11 mouse cellular contexts compared by ENCODE assay signal in the genomic region with DNA sequence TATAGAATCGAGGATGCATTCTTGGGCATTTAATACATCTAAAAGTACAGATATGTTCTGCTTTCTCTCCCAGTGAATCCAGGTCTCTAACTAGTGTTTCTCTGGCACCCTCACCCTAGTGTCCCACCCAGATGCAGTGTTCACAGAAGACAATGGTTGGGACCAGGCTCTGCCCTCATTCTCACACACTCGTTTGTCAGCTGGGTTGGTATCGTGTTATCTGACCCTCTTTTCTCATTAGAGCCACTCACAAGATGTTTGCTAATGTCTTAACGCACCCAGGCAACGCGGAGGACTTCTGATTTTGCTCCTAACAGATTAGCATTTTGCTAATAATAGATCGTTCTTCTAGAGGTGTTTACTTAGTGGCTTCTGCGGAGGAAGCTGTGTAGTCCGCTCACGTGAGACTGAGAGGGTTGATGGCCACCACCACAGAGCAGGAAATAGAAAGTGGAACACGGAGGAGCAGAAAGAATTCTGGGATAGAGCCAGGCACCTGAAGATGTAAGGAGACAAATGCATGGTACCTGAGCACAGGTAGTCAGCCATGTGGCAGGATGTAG. TPM values are rescaled to one million over a fixed set of nuclear protein-coding genes. Genes with fewer than 3 reads are reported as not detected.
DNase-seq lines count a peak whose midpoint lies in the region; ATAC-seq and TF ChIP-seq lines count a peak whose summit lies in the region.
"Had no signal": no experiment of that assay in that cellular context is flagged by ENCODE, and none has a peak within 500 bp of the region (broad histone marks: within the 10 kb centered on the region; RNA-seq: fewer than 3 reads in every experiment).

No protein-coding gene starts in this region.

- peak; percentile 44 to 65 for DNase-seq in lung, adult 18-20 months
- no peak for DNase-seq in lung, postnatal 14 days
- DNase-seq in liver, embryonic 14.5 days (ENCODE audit: low read depth in 3 of 3, low spot score in 3 of 3) = no peak
- peak; percentile 30 to 65 for DNase-seq in natural killer cell, adult 2 months (ENCODE audit: low spot score in 2 of 2)
- no peak for DNase-seq in forebrain, embryonic 14.5 days (ENCODE audit: low spot score)
- no peak for DNase-seq in left cerebral cortex, postnatal 10 days (ENCODE audit: extremely low spot score in 1 of 2, low spot score in 2 of 2)
- DNase-seq in layer of hippocampus, adult 8-10 months (ENCODE audit: low spot score in 2 of 2) = no peak
- DNase-seq: adrenal gland, postnatal 25 days had no signal

- no peaks in the 10 kb centered on the region for H3K36me3 ChIP-seq in liver, embryonic 14.5 days (replicated peaks; ENCODE audit: control insufficient read depth, insufficient read depth, low read depth)
- no peaks in the 10 kb centered on the region for H3K36me3 ChIP-seq in forebrain, embryonic 14.5 days (ENCODE audit: control insufficient read depth, insufficient read depth, low read length)
- H3K36me3 ChIP-seq: midbrain, embryonic 12.5 days had no signal

- H3K4me3 ChIP-seq in liver, embryonic 14.5 days (ENCODE audit: insufficient read depth in 1 of 2, low read depth in 2 of 2, low read length in 2 of 2) = no peak overlapping the region
- H3K4me3 ChIP-seq in forebrain, embryonic 14.5 days (ENCODE audit: low read depth, low read length) = no peak overlapping the region
- H3K4me3 ChIP-seq: midbrain, embryonic 12.5 days had no signal

- H3K9me3 ChIP-seq in liver, embryonic 14.5 days (ENCODE audit: control insufficient read depth, low read length) = no peaks in the 10 kb centered on the region
- H3K9me3 ChIP-seq in forebrain, embryonic 14.5 days (replicated peaks; ENCODE audit: control insufficient read depth, low read length) = no peaks in the 10 kb centered on the region
- H3K9me3 ChIP-seq: midbrain, embryonic 12.5 days had no signal

- H3K4me2 ChIP-seq in liver, embryonic 14.5 days (ENCODE audit: low read depth) = peak overlapping the region; percentile 28
- no peak overlapping the region for H3K4me2 ChIP-seq in forebrain, embryonic 14.5 days (ENCODE audit: low read length)
- H3K4me2 ChIP-seq: midbrain, embryonic 12.5 days had no signal

- peaks cover 0 to 11% of the 10 kb centered on the region in 2 experiments; a peak in 2 of 4 replicates for H3K4me1 ChIP-seq in liver, embryonic 14.5 days (replicated peaks; ENCODE audit: control insufficient read depth in 2 of 2, insufficient read depth in 2 of 2, low read length in 1 of 2)
- H3K4me1 ChIP-seq in forebrain, embryonic 14.5 days (ENCODE audit: control insufficient read depth, insufficient read depth, low read length) = no peaks in the 10 kb centered on the region

- intact Hi-C loops in left cerebral cortex, postnatal 10 days (cut with DNase I) = no loop called here

- no peaks in the 10 kb centered on the region for H3K27me3 ChIP-seq in liver, embryonic 14.5 days (ENCODE audit: control insufficient read depth, insufficient read depth, low read length)
- H3K27me3 ChIP-seq in forebrain, embryonic 14.5 days (replicated peaks; ENCODE audit: control insufficient read depth, insufficient read depth, low read length) = no peaks in the 10 kb centered on the region
- H3K27me3 ChIP-seq: midbrain, embryonic 12.5 days had no signal

- 10% methylated on average over 11 of the region's 11 CpGs for WGBS in liver, embryonic 14.5 days (ENCODE audit: insufficient replicate concordance)
- WGBS in forebrain, embryonic 14.5 days = 64% methylated on average over 11 of the region's 11 CpGs

- H3K9ac ChIP-seq in liver, embryonic 14.5 days (replicated peaks) = no peak overlapping the region
- H3K9ac ChIP-seq in forebrain, embryonic 14.5 days (ENCODE audit: low read length) = no peak overlapping the region
- H3K9ac ChIP-seq: midbrain, embryonic 12.5 days had no signal

- no peak for TF ChIP-seq CTCF in liver, embryonic 14.5 days (IDR thresholded peaks at IDR 0.05; ENCODE audit: low read depth)

- ATAC-seq in common myeloid progenitor, adult 5-6 weeks (replicated peaks; ENCODE audit: low read depth, poor library complexity, severe bottlenecking) = peak; percentile 48
- no peak for ATAC-seq in liver, embryonic 14.5 days (ENCODE audit: insufficient read depth)
- ATAC-seq in forebrain, embryonic 14.5 days = no peak
- ATAC-seq: inflammation-experienced regulatory T-cells, adult 6 months had no signal

- TF ChIP-seq EP300 in liver, embryonic 14.5 days (IDR thresholded peaks at IDR 0.05; ENCODE audit: low read depth) = no peak

- H3K27ac ChIP-seq in liver, embryonic 14.5 days = no peak overlapping the region
- H3K27ac ChIP-seq in forebrain, embryonic 14.5 days (ENCODE audit: low read depth, low read length) = no peak overlapping the region
- H3K27ac ChIP-seq: midbrain, embryonic 12.5 days had no signal

RNA-seq across cellular contexts. Expression of a gene that starts 30.6 kb away (rescaled TPM):
- 35.6 and 45.0 TPM in 2 replicates for total RNA-seq in common myeloid progenitor, adult 5-6 weeks (2017)
- 2.8 and 3.9 TPM in 2 replicates for polyA plus RNA-seq in liver, embryonic 14.5 days (2012; rRNA removed)
- 7.4 and 9.2 TPM in 2 replicates for polyA plus RNA-seq in liver, embryonic 14.5 days (2014; fragmentation: Nextera tagmentation; extraction: Ambion mirVana)
- 84.4 and 111 TPM in 2 replicates for polyA plus RNA-seq in forebrain, embryonic 14.5 days (2014; fragmentation: Nextera tagmentation; extraction: Ambion mirVana)
- total RNA-seq in left cerebral cortex, postnatal 10 days (2021) = 100 to 1,000 TPM; 535 to 574 TPM
- 1,000 to 10,000 TPM; 1,034 to 1,177 (median 1,140) TPM for total RNA-seq in layer of hippocampus, adult 8-10 months (2022)

Comparison
In these comparisons a context has a peak if more than half of its experiments do, and no peak if none do; other contexts are left out.
1. DNase-seq: peak in lung, adult 18-20 months (2 of 2) and natural killer cell, adult 2 months (2 of 2); none in lung, postnatal 14 days (single experiment), liver, embryonic 14.5 days (0 of 3), forebrain, embryonic 14.5 days (single experiment), left cerebral cortex, postnatal 10 days (0 of 2) and layer of hippocampus, adult 8-10 months (0 of 2).
2. RNA of a gene that starts 30.6 kb away (total RNA-seq): 1,034 to 1,177 TPM in layer of hippocampus, adult 8-10 months and 535 to 574 TPM in left cerebral cortex, postnatal 10 days; 35.6 to 45.0 TPM in common myeloid progenitor, adult 5-6 weeks; every median in the first group is over 10 times any median in the second.